Mouse (Mus musculus): Measurements from ENCODE around the gene Clcn2.

Gene Clcn2

GRCm38 (mm10) chr16:20717181-20717977, at the start of gene Clcn2, which contains the start of gene Polr2h:
Gene Clcn2 (minus strand): TSS chr16:20717746.
Gene Polr2h (plus strand): TSS chr16:20717665.
- DNase-seq (ENCODE audit: low spot score): peak; percentile 96

DNA sequence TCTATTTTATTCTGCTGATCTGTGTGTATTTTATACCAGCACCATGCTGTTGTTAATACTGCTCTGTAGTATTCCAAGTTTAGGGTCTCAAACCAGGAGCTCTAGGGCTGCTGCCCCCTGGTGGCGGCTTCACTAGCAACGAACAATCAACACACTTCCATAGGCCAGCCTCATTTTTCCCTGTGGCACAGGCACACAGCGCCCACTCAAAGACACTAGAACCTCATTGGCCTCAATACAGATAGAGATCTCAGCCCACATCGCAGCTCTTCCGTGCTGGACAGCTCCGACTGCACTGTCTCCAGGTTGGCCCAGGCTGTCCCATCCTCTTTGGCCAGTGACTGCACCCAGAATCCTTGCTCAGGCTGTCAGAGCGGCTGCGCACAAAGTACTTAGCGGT, 47.7 kb upstream of the Clcn2 start:
- peak; percentile 49 for DNase-seq (ENCODE audit: low spot score)

DNA sequence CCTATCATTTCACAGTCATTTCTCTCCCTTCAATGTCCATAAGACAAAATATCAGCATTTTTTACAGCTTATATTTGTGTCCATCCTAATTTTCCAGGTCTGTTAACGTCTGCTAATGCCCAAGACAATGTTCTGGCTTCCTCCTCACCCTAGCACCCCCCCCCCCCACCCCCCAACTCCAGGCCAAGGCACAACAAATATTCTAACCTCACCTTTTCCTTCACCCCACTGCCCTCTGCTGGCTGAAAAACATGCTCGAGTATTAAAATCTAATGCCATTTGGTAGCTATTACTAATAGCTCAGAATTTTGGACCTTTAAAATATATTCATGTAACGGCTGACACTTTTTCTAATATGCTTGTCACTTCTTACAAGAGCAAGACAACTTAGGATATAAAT, 44.1 kb upstream of the Clcn2 start:
- peak; percentile 17 for DNase-seq (ENCODE audit: low spot score)

GRCm38 (mm10) chr16:20757385-20757784, 39.8 kb upstream of the Clcn2 start:
- no peak for DNase-seq (ENCODE audit: low spot score)

GRCm38 (mm10) chr16:20756052-20756451, 38.5 kb upstream of the Clcn2 start:
- no peak for DNase-seq (ENCODE audit: low spot score)

- DNase-seq (ENCODE audit: low spot score): no peak
Measured at GRCm38 (mm10) chr16:20750518-20750917, 33.0 kb upstream of the Clcn2 start.

DNA sequence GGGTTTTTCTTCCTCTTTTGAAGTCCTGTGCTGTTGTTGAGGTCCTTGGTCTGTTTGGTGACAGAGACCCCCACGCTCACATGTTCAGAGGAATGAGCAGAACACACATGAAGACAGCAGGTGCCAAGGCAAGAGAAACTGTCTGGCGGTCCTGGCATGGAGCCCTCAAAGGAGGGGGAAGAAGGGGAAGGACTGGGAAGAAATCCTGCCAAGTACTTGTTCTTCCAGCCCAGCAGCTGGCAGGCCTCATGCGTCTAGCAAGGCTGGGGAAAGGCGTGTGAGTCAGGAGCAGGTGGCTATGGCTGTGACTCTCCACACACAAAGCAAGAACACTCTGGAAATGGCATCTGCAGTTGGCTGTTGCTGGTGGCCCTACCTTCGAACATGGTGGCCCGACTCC, 29.1 kb upstream of the Clcn2 start:
- DNase-seq (ENCODE audit: low spot score): no peak

DNA sequence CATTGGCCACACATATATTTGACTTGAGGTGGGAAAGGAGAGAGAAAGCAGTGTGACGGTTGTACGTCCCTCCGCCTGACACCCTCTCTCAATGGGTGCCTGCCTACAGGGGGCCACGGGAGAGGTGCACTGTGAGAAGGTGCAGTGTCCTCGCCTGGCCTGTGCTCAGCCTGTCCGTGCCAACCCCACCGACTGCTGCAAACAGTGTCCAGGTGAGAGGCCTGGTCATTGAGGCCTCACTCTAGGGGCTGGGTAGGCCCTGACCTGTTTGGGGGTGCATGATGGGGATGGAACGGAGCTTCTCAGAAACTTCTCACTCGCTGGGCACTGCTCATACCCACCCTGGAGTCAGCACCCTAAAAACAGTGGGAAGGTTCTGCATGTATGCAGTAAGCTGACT, 22.3 kb upstream of the Clcn2 start:
- DNase-seq (ENCODE audit: low spot score): no peak

DNA sequence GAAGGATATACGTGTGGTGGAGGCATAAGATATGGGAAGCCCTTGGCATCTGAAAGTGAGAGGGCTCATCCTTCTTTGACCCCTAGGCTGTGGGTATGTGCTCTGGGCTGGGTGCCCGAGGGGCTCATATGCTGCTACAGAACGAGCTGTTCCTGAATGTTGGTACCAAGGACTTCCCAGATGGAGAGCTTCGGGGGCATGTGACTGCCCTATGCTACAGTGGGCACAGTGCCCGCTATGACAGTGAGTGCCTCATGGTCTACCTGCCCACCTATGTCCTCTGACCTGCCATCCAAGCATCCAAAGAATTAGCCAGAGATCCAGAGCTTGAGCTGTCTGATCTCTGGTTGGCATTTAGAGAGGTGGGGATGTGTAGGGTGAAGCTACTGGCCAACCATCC, 19.3 kb upstream of the Clcn2 start:
- no peak for DNase-seq (ENCODE audit: low spot score)

DNA sequence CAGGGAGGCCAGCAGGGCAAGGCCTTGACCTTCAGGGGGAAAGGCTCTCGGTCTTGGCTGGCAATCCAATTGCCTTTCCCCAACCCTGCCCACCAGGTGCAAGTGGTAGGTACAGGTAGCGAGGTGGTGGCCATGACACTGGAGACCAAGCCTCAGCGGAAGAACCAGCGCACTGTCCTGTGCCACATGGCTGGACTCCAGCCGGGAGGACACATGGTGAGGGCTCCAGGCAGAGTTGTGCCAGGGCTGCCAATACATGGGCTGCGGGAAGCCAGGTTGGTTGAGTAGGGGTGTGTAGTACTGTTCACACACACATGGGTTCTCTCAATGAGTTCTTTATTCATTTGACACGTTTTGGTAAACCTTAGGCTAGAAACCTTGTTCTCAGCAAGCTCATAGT, 18.6 kb upstream of the Clcn2 start:
- DNase-seq (ENCODE audit: low spot score): no peak

DNA sequence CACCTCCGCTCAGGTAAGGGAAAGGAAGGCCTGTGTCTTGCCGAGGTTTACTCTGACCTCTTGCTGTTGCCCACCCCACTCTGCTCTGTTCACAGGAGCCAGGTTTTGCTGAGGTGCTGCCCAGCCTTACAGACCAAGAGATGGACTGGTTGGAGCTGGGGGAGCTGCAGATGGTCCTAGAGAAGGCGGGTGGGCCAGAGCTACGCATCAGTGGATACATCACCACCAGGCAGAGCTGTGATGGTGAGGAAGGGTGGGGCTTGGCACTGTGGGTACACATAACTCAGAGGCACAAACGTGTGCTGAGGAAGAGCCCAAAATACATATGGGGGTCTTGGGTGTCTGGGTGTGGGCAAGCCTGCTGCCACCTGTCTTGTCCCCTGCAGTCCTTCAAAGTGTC, 18.1 kb upstream of the Clcn2 start:
- no peak for DNase-seq (ENCODE audit: low spot score)

- no peak for DNase-seq (ENCODE audit: low spot score)
Measured at GRCm38 (mm10) chr16:20733731-20734730, 16.5 kb upstream of the Clcn2 start, which contains the start of gene Thpo. Gene Thpo (minus strand): TSS chr16:20734511.

- no peak for DNase-seq (ENCODE audit: low spot score)
Measured at GRCm38 (mm10) chr16:20732925-20733730, 15.6 kb upstream of the Clcn2 start, which contains the start of gene Chrd. Gene Chrd (plus strand): TSS chr16:20733127.

GRCm38 (mm10) chr16:20732251-20732924, 14.8 kb upstream of the Clcn2 start:
- no peak for DNase-seq (ENCODE audit: low spot score)

DNA sequence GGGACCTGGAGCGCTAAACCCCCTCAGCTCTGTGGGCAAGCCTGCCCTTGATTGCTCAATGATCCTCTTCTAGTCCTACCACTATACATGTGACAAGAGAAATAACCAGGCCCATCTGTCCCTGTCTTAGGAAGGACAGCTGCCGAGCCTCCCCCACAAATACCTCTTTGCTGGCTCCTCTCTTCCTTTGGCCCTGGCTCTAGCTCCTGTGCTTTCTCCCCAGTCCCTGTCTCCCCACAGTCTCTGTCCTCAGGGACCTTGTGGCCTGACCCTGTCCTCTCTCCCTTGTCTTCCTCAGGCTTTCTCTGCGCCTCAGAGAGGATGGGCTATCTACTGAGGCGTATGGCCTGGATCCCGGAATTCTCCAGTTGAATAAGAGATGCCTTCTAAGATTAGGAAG, 14.1 kb upstream of the Clcn2 start:
- DNase-seq (ENCODE audit: low spot score): no peak

GRCm38 (mm10) chr16:20730293-20730711, 12.8 kb upstream of the Clcn2 start:
- no peak for DNase-seq (ENCODE audit: low spot score)

- no peak for DNase-seq (ENCODE audit: low spot score)
Measured at GRCm38 (mm10) chr16:20726384-20726783, 8.8 kb upstream of the Clcn2 start.

- DNase-seq (ENCODE audit: low spot score): no peak
Measured at GRCm38 (mm10) chr16:20725750-20726149, 8.2 kb upstream of the Clcn2 start.

DNA sequence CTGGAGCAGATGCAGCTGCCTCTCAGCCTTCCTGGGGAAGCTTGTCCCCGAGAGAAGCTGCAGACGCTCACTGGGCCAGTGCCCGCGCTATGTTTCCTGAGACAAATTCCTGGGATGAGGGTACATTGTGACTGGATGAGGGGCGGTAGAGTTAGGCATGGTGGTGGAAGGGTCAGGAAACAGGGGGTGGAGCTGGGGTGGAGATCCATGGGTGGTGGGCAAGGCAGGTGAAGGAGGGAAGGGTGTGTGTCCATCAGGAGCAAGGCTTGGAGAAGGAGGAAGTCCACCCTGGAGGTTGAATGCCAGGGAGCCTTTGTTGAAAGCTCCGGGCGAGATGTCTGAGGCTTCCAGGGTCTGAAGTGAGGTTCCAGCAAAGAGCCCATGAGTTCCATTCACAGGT, 7.8 kb upstream of the Clcn2 start:
- DNase-seq (ENCODE audit: low spot score): no peak

DNA sequence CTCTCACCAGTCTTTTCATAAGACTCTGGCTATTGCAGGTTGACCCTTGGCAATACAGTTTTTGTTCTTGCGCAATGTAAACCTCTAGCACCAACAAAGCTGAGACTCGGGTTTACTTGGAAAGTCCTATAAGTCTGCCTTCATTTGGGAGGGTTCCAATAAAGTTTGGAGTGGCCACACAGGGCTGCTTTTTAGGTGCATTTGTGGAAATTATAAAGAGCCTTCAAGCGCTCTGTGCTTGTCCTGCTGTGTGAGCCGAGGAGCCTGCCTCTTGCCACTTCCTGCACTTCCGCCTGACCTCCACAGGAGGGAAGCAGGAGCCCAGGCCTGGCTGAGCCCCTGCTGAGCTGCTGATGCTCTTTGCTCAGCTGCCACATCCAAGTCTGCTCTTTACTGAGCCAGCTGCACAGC, 6.8 kb upstream of the Clcn2 start:
- no peak for DNase-seq (ENCODE audit: low spot score)

- DNase-seq (ENCODE audit: low spot score): no peak
Measured at GRCm38 (mm10) chr16:20723247-20723646, 5.7 kb upstream of the Clcn2 start.
